Mouse (Mus musculus): ENCODE data around the gene Aadacl3.

DNA sequence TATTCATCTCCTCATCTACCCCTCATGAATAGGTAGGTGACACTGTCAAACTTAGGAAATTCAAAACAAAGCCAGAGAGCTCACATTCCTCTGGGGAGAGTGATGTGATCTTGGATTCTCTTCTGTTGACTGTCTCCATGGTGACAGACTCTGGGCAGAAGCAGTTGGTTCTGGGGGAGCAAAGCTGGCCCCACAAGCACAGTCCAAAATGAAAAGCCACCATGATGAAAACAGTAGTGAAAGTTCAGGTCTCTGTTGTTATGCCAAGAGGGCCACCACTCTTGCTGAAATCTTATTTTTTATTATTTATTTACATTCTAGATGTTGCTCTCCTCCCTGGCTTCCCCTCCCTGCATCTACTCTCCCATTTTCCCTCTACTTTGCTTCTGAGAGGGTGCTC is 24.9 kb downstream of the Aadacl3 start, which contains the start of gene 1700012P22Rik:
- TF ChIP-seq CTCF (IDR thresholded peaks at IDR 0.05; ENCODE audit: control insufficient read depth, insufficient read depth, insufficient replicate concordance, low read depth, low read length) (no peak), POLR2A (IDR thresholded peaks at IDR 0.05; ENCODE audit: control insufficient read depth, low read depth, low read length) (no peak)

All from testis, adult 2 months (tissue).